Mouse (Mus musculus): Measurements from ENCODE around the gene Sptlc3. TPM values are rescaled to one million over a fixed set of nuclear protein-coding genes. Genes with fewer than 3 reads are reported as not detected.

Sptlc3 gene
- polyA plus RNA-seq, 1 experiment = not detected

DNA sequence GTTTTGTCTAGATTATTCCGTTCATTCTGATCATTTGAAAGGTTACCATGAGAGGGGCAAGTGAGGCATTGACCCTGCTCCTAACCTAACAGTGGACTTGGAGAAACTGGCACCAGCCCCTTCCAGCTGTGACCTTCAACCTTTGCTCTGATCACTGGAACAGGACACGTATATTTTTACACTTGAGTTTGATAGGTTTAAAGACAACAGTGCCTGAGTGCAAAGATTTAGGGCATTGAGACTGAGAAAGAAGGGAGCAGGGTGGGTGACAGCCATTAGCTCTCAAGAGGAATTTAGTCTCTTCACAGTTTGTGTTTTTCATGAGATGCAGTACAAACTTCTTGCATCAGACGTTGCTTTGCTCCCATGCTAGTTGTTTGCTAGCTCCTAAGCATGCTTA lies 114.5 kb downstream of the Sptlc3 start:
- DNase-seq (ENCODE audit: low read depth in 1 of 2, low spot score in 2 of 2) = no peak
- no peak for TF ChIP-seq POLR2A (IDR thresholded peaks at IDR 0.05; ENCODE audit: low read depth, low read length)
- no peak for TF ChIP-seq CTCF (IDR thresholded peaks at IDR 0.05; ENCODE audit: extremely low read depth, insufficient read depth, insufficient read length, insufficient replicate concordance)
- Histone ChIP-seq H3K27me3 (ENCODE audit: control insufficient read depth, insufficient read depth, low read length) (no peaks in the 10 kb centered on the region), H3K27ac (ENCODE audit: insufficient read depth, low read length) (no peak overlapping the region), H3K4me3 (ENCODE audit: extremely low read depth, insufficient read depth, insufficient read length) (no peak overlapping the region), H3K4me1 (ENCODE audit: control insufficient read depth, insufficient read depth, insufficient read length) (no peaks in the 10 kb centered on the region), H3K36me3 (ENCODE audit: control insufficient read depth, insufficient read depth, low read length) (no peaks in the 10 kb centered on the region)
- 73% methylated on average over 3 of the region's 3 CpGs for WGBS

DNA sequence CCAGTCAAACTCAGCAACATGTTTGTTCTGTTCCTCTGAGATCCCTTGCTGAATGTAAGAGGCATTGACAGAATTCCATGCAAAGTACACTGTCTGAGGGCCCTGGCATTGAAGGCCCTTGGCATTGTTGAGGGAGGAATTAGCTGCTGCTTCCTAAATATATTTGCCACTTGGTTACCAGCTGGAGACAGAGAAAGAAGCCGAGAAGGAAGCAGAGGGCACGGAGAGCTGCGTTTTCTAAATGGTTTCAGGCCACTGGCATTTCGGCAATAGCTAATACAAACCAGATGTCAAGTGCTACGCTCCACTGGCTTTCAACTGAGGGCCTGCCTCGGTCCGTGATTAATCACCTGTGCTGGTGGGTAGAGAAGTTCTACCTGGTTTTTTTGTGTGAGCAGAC lies 115.1 kb downstream of the Sptlc3 start:
- Histone ChIP-seq H3K36me3 (ENCODE audit: control insufficient read depth, insufficient read depth, low read length) (no peaks in the 10 kb centered on the region), H3K4me3 (ENCODE audit: extremely low read depth, insufficient read depth, insufficient read length) (no peak overlapping the region), H3K27me3 (ENCODE audit: control insufficient read depth, insufficient read depth, low read length) (no peaks in the 10 kb centered on the region), H3K27ac (ENCODE audit: insufficient read depth, low read length) (no peak overlapping the region), H3K4me1 (ENCODE audit: control insufficient read depth, insufficient read depth, insufficient read length) (no peaks in the 10 kb centered on the region)
- 67% methylated on average over 7 of the region's 7 CpGs for WGBS
- no peak for TF ChIP-seq CTCF (IDR thresholded peaks at IDR 0.05; ENCODE audit: extremely low read depth, insufficient read depth, insufficient read length, insufficient replicate concordance)
- no peak for DNase-seq (ENCODE audit: low read depth in 1 of 2, low spot score in 2 of 2)

DNA sequence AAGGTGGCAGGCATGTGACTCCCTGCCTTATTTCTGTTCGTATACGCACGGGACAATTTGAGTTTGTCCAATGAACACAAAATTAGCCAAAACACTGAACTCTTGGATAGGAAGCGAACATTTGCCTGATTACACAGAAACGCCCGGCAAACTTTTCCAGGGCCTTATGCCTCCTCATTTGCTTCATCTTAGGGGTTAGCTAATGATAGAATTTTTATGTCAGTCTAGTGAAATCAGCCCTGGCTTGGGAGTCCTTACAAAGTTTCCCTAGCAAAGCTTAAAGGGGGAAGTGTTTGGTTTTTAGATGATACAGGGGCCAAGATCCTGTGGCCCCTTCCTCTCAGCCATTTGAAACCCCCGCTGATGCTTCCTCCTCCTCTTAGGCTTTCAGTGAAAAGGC lies 115.5 kb downstream of the Sptlc3 start:
- Histone ChIP-seq H3K27me3 (ENCODE audit: control insufficient read depth, insufficient read depth, low read length) (no peaks in the 10 kb centered on the region), H3K4me1 (ENCODE audit: control insufficient read depth, insufficient read depth, insufficient read length) (no peaks in the 10 kb centered on the region), H3K4me3 (ENCODE audit: extremely low read depth, insufficient read depth, insufficient read length) (no peak overlapping the region), H3K27ac (ENCODE audit: insufficient read depth, low read length) (no peak overlapping the region), H3K36me3 (ENCODE audit: control insufficient read depth, insufficient read depth, low read length) (no peaks in the 10 kb centered on the region)
- WGBS = 63% methylated on average over 7 of the region's 7 CpGs
- DNase-seq (ENCODE audit: low read depth in 1 of 2, low spot score in 2 of 2) = no peak
- TF ChIP-seq POLR2A (IDR thresholded peaks at IDR 0.05; ENCODE audit: low read depth, low read length) (no peak), CTCF (IDR thresholded peaks at IDR 0.05; ENCODE audit: extremely low read depth, insufficient read depth, insufficient read length, insufficient replicate concordance) (no peak)

DNA sequence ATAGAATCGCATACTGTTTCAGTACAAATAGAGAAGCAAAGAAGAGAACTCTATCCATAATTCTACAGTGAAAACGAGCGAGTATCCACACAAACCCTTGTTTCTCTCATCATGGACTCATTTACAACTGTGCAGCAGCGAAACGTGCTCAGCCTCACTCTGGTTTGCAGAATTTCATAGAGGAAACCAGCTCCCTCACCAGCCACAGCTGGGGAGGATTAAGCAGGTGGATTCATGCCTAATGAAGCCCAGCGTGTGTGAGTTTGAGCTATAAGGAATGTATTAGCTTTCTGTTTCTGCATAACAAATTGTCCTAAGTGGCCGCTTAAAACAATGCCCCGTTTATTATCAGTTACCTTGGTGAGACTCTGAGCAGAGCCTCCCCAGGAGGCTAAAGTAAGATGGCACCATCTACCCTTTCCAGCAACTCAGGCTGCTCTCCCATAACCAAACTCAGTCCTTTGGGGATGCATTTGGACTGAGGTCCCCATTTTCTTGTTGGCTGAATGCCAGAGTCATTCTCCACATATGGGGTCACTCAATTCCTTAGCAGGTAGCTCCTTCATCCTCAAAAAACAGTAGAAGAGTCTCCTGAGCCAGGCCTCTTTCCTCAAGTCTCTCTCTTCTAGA lies 116.1 kb downstream of the Sptlc3 start:
- no peak for TF ChIP-seq CTCF (IDR thresholded peaks at IDR 0.05; ENCODE audit: extremely low read depth, insufficient read depth, insufficient read length, insufficient replicate concordance)
- TF ChIP-seq POLR2A (IDR thresholded peaks at IDR 0.05; ENCODE audit: low read depth, low read length) = no peak
- H3K4me1 ChIP-seq (ENCODE audit: control insufficient read depth, insufficient read depth, insufficient read length) = no peaks in the 10 kb centered on the region
- H3K4me3 ChIP-seq (ENCODE audit: extremely low read depth, insufficient read depth, insufficient read length) = no peak overlapping the region
- no peaks in the 10 kb centered on the region for H3K36me3 ChIP-seq (ENCODE audit: control insufficient read depth, insufficient read depth, low read length)
- no peak for DNase-seq (ENCODE audit: low read depth in 1 of 2, low spot score in 2 of 2)
- H3K27me3 ChIP-seq (ENCODE audit: control insufficient read depth, insufficient read depth, low read length) = no peaks in the 10 kb centered on the region
- 46% methylated on average over 8 of the region's 8 CpGs for WGBS
- no peak overlapping the region for H3K27ac ChIP-seq (ENCODE audit: insufficient read depth, low read length)

DNA sequence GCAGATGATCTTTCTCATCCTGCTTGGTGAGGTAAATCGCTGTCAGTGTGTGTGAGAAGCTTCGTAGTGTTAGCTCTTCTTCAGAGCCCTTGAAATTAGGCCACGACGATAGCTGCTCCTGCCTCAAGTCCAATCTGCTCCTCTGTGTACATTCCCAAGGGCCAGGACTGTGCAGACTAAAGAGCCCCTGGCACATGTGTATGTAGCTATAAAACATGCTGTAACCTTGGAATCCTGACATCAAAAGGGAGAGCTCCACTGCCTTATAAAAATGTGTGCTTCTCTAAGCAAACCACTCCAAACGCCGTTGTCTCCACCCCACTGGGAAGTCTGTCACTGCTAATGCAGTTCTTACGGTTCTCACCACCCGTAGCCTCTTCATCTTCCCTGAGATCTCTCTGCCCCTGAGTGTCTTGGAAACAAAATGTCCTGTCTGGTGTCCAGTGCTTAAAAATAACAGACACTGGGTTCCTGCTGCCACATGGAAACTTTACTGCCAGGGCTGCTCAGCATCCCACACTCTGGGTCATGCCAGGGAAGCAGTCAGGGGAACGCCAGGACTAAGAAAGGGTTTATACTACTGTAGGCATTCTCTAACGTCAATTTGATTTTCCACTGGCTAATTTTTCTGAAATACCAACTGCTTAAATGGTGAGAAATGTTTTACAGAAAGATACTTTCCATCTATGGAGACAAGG lies 118.8 kb downstream of the Sptlc3 start:
- H3K27ac ChIP-seq (ENCODE audit: insufficient read depth, low read length) = no peak overlapping the region
- H3K4me3 ChIP-seq (ENCODE audit: extremely low read depth, insufficient read depth, insufficient read length) = no peak overlapping the region
- 78% methylated on average over 10 of the region's 10 CpGs for WGBS
- DNase-seq (ENCODE audit: low read depth in 1 of 2, low spot score in 2 of 2) = no peak
- no peaks in the 10 kb centered on the region for H3K4me1 ChIP-seq (ENCODE audit: control insufficient read depth, insufficient read depth, insufficient read length)
- TF ChIP-seq CTCF (IDR thresholded peaks at IDR 0.05; ENCODE audit: extremely low read depth, insufficient read depth, insufficient read length, insufficient replicate concordance) (no peak), POLR2A (IDR thresholded peaks at IDR 0.05; ENCODE audit: low read depth, low read length) (no peak)
- no peaks in the 10 kb centered on the region for H3K27me3 ChIP-seq (ENCODE audit: control insufficient read depth, insufficient read depth, low read length)
- H3K36me3 ChIP-seq (ENCODE audit: control insufficient read depth, insufficient read depth, low read length) = no peaks in the 10 kb centered on the region

DNA sequence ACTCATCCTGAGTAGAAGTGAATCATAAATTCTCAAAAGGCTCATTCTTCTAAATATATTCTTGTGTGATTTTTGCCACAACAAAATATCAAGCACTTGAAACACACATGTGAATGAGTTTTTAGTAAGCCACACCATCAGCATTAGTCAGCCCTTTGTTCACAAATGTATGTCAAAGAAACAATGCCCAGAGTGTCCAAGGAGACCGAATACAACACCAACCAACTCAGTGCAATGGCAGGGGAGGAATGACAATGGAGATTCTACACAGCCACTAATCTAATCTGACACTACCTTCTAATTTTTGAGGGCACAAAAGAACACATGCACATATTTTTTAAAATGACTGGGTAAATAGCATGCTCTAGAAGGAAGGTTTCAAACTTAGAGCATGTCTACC lies 132.8 kb downstream of the Sptlc3 start:
- Histone ChIP-seq H3K27ac (ENCODE audit: insufficient read depth, low read length) (no peak overlapping the region), H3K4me3 (ENCODE audit: extremely low read depth, insufficient read depth, insufficient read length) (no peak overlapping the region; the same call in 1 of the 2 replicates), H3K27me3 (ENCODE audit: control insufficient read depth, insufficient read depth, low read length) (no peaks in the 10 kb centered on the region), H3K4me1 (ENCODE audit: control insufficient read depth, insufficient read depth, insufficient read length) (no peaks in the 10 kb centered on the region), H3K36me3 (ENCODE audit: control insufficient read depth, insufficient read depth, low read length) (no peaks in the 10 kb centered on the region)
- no peak for DNase-seq (ENCODE audit: low read depth in 1 of 2, low spot score in 2 of 2)
- whole genome bisulfite sequencing = 68% methylated on average over 1 of the region's 1 CpGs
- TF ChIP-seq POLR2A (IDR thresholded peaks at IDR 0.05; ENCODE audit: low read depth, low read length) (no peak), CTCF (IDR thresholded peaks at IDR 0.05; ENCODE audit: extremely low read depth, insufficient read depth, insufficient read length, insufficient replicate concordance) (no peak)

DNA sequence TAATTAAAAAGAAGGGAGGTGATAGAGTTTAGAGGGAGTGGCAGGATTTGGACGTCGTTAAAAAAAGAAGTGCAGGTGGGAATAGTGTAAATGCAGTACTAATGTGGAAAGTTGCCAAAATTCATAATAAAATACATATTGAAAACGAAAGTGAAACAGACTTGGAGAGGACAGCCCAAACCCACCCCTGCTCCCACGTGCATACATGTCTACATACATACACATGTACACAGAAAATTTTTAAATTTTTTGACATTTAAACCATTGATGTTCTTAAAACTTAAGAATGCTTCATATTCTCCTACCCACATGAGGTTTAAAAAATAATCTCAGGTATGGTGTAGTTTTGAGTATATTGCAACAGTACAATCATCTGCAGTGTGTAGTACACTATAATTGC lies 135.0 kb downstream of the Sptlc3 start:
- no peaks in the 10 kb centered on the region for H3K36me3 ChIP-seq (ENCODE audit: control insufficient read depth, insufficient read depth, low read length)
- H3K27me3 ChIP-seq (ENCODE audit: control insufficient read depth, insufficient read depth, low read length) = no peaks in the 10 kb centered on the region
- H3K4me3 ChIP-seq (ENCODE audit: extremely low read depth, insufficient read depth, insufficient read length) = no peak overlapping the region
- H3K27ac ChIP-seq (ENCODE audit: insufficient read depth, low read length) = no peak overlapping the region
- no peaks in the 10 kb centered on the region for H3K4me1 ChIP-seq (ENCODE audit: control insufficient read depth, insufficient read depth, insufficient read length)
- TF ChIP-seq CTCF (IDR thresholded peaks at IDR 0.05; ENCODE audit: extremely low read depth, insufficient read depth, insufficient read length, insufficient replicate concordance) (no peak), POLR2A (IDR thresholded peaks at IDR 0.05; ENCODE audit: low read depth, low read length) (no peak)
- no peak for DNase-seq (ENCODE audit: low read depth in 1 of 2, low spot score in 2 of 2)
- 35% methylated on average over 4 of the region's 4 CpGs for WGBS

Measured in spleen, adult 2 months (tissue).